Mouse (Mus musculus) activated CD4-positive, CD25-positive, alpha-beta regulatory T cell, adult 4 months (primary cell): Measurements from ENCODE around the gene Crocc2. TPM values are rescaled to one million over a fixed set of nuclear protein-coding genes. Genes with fewer than 3 reads are reported as not detected.

Source experiments
- ATAC-seq: one replicate; pipeline ENCODE4 v1.8.0; 2017
- polyA plus RNA-seq, 2 experiments: library from polyadenylated mRNA; unstranded; fragments of 100-300 nt; shearing (Covaris generic); gene quantifications; one replicate each; pipeline ENCODE4 v1.2.1; 2017

The Crocc2 gene
- polyA plus RNA-seq, 2 experiments from 2014 or later, result not detected

DNA sequence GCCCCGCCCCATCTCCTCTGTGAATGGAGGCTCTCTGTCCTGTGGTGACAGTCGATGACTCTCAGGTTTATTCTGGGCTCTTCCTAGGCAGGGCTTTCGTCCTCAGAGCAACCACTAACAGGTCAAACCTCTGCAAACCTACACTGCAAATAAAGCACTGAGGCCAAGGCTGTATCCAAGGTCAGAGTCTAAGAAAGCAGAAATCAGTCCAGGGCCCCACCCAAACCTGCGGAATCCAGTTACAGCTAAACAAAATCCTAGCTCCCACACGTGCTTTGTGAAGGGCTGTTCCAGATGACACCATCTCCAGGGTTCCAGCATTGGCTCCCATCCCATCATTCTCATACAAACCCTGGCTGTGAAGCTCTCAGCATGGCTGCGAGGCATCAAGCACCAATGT is 107.0 kb downstream of the Crocc2 start:
- no peak for ATAC-seq

DNA sequence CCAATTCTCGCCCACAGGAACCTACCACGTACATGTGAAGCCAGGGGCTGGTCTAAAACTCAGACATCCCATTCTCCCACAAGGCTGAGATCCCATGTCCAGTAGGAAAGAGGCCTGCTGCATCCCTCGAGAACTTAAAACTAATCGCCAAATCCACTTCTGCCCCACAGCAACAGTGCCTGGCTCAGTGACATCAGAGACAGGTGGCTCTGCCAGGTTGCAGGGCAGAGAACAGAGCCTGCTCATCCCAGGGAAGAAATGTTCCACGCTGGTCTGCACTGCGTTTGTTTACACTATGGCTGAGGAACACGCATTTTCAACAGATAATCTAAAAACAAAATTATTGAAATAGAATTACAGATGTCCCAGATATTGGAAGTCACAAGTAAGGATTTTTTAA is 108.5 kb downstream of the Crocc2 start:
- ATAC-seq, result no peak

Other genes with a start within 250 kb of the Crocc2 start
- 1 to 10 TPM; 4.0 to 8.0 TPM for gene Capn10, start 234.3 kb upstream of the Crocc2 start, polyA plus RNA-seq
- gene Gpr35, start 217.9 kb upstream of the Crocc2 start, polyA plus RNA-seq, result under 1 TPM; 0.21 to 0.61 TPM
- not detected for gene Aqp12, start 162.4 kb upstream of the Crocc2 start, polyA plus RNA-seq
- gene Kif1a, start 66.8 kb upstream of the Crocc2 start, polyA plus RNA-seq, result not detected
- not detected for gene Agxt, start 33.5 kb upstream of the Crocc2 start, polyA plus RNA-seq
- not detected for gene 2310007B03Rik, start 7.8 kb upstream of the Crocc2 start, polyA plus RNA-seq
- gene Sned1, start 67.1 kb downstream of the Crocc2 start, polyA plus RNA-seq, result under 1 TPM; 0.06 to 0.16 TPM
- gene Mterf4, start 137.2 kb downstream of the Crocc2 start, polyA plus RNA-seq, result 10 to 100 TPM; 17.6 to 24.0 TPM
- 10 to 100 TPM; 68.9 to 74.5 TPM for gene Ppp1r7, start 174.1 kb downstream of the Crocc2 start, polyA plus RNA-seq
- gene Pask, start 174.8 kb downstream of the Crocc2 start, polyA plus RNA-seq, result 1 to 10 TPM; 2.1 to 2.4 TPM
- gene Ano7, start 205.2 kb downstream of the Crocc2 start, polyA plus RNA-seq, result under 1 TPM in 1 of 2 experiments, not detected in 1; 0.38 TPM